Mouse (Mus musculus) cerebellum, postnatal 10 days (tissue): ENCODE results near the gene Tmppe.

Source experiments
- DNase-seq, 2 experiments: peaks; one replicate each; pipeline ENCODE4 v3.0.0; 2021; ENCODE audit warnings: mixed read lengths in 2 of 2

The Tmppe gene

DNA sequence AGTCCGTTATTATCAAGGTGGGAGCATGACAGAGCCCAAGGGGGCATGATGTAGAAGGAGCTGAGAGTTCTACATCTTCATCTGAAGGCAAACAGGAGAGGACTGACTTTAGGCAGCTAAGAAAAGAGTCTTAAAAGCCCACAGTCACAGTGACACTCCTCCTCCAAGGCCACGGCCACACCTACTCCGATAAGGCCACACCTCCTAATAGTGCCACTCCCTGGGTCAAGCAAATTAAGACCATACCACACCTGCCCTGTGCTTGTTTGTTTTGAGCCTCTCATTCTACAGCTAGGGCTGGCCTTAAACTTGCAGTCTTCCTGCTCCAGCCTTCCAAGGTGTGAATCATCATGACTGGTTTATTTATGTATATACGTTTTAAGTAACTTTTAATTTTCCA, 5.6 kb upstream of the Tmppe start:
- no peak for DNase-seq

- DNase-seq = no peak
These were observed 1.2 kb upstream of the Tmppe start for GRCm38 (mm10) chr9:114399680-114400079.

DNA sequence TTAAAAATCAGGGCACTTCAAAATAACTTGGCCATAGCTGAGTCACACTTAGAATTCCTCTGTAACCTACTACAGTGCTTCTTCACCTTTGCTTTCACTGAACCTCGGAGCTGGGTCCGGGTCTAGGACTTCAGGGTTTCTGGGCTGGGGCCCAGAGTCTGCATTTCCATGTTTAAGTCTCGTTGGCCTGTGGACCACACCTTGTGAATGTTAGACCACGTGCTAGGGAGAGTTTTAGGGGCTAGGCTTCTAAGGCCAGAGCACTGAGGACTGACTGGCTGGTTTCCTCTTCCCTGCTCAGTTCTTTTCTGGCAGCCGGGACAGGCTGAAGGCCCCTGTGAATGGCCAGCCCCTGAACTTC, 337 bp upstream of the Tmppe start:
- no peak for DNase-seq

DNA sequence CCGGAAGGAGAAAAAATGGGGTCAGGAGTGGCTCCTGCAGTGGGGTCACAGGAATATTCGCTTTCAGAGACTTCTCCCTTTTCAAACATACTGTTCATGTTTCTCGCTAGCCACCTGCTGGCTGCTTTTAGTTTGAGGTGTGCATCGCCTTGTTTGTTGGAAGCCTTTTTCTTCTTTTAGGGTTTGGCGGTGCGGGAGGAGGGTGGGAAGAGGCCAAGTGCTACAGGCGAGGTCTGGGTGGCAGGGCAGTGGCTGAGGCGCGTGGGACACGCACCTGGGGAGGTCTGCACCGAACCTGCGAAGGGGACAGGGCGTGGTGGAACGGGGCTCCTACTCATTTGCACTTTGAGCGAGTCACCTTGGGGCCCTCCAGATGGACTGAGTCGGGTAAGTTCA, 778 bp downstream of the Tmppe start:
- DNase-seq = peak in 1 of 2 experiments; percentile 45

DNA sequence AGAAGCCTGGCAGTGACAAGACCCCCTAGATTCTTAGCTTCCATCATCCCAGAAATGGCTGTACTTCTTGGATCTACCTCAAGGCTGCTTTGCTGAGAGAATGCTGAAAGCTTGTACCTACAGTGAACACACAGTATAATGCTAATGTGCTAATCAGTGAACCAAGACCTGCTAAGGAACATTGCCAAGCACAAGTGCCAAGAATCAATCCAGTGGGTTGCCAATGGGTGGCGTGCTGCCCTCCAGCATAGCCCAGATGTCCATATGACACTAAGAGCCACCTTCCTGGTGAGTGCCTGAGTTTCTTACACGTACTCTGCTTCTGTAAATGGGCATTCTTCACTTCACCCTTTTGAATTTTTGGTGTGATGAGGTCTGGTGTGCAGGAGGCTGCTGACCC, 6.8 kb downstream of the Tmppe start:
- DNase-seq = peak; percentile 74 to 76

- DNase-seq = peak in 1 of 2 experiments; percentile 30
These were observed 9.5 kb downstream of the Tmppe start for GRCm38 (mm10) chr9:114410313-114410862.

DNA sequence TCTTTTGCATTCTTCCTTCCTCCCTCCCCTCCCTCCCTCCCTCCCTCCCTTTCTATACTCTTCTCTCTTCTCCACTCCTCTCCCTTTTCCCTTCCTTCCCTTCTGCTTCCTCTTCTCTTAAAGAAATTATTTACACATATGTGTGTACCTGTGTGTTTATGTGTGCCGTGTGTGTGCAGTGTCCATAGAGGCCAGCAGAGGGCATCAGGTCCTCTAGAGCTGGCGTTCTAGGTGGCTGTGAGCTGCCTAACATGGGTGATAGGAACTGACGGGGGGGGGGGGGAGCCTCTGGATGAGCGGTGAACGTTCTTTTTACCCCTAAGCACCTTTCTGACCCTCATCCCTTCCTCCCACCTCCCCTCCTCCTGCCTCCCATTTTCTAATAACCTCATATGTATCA, 10.4 kb downstream of the Tmppe start:
- no peak for DNase-seq

- no peak for DNase-seq
These were observed 11.5 kb downstream of the Tmppe start for GRCm38 (mm10) chr9:114412406-114412805.

DNA sequence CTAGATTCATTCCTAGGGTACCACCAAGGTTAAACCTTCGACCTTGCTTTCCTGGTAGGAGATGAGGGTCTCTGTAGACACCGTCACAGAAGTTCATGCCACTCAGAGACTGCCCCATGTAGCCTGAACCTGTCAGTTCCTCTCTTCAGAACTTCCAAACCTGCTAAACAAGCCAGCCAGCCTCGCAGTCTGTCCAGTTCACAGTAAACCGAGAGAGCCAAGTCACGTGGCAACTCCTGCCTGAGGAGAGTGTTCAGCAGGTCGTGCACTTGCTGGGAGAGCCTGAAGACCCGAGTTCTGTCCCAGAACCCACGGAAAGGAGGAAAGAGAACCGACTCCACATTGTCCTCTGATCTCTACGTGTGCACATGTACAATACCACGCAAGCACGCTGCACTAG, 13.0 kb downstream of the Tmppe start:
- DNase-seq = no peak

DNA sequence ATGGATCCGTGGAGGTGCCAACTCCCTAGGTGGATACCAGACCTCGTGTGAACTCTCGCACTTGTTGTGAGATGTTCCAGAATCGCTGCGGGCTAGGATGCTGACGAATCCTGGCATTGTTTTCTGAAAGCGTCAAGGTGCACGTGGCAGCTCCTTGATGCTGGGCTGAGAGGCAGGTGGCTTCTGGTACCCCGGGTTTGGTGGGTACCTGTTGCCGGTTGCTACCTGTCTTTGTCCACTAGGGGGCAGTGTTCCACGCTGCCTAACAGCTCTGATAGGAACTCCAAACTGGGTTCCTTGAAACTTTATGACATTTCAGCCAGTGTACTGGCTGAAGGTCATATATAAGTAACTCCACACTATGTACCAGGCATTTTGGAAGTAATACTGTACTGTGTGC, 14.8 kb downstream of the Tmppe start:
- DNase-seq = peak; percentile 74 to 85

DNA sequence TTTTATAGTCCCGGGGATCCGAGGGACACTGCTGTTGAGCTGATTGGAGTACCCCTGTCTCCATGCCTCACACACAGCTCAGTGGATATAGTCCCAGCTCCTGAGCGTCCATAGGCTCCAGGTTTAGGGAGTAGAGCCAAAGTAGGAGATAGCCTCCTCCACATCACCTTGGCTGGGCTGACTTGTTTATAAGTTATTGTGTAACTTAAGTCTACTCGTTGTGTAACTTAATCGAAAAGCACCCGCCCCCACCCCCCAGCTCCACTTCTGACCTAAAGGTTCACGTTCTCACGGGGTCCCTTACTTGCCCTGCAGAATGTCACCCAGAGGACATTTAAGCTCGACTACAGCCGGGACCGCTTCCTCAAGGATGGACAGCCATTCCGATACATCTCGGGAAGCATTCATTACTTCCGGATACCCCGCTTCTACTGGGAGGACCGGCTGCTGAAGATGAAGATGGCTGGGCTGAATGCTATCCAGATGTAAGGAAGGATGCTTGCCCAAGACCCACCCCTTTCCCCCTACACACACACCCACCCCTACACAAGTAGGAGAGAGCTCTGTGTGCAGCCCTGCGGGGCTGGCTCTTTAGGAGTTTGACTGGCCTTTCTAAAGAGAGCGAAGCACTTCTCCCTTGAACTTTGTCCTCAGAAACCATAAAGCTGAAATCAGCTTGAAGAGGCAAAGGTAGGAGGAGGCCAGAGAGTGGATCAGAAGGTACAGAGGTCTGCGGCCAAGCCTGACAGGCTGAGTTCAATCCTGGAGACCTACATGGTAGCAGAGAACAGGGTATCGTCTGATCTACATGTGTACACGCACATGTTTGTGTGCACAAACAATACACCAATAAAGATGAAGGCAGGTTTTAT, 16.0 kb downstream of the Tmppe start:
- DNase-seq = no peak

- peak; percentile 58 to 65 for DNase-seq
These were observed 17.3 kb downstream of the Tmppe start for GRCm38 (mm10) chr9:114418187-114418586.

DNA sequence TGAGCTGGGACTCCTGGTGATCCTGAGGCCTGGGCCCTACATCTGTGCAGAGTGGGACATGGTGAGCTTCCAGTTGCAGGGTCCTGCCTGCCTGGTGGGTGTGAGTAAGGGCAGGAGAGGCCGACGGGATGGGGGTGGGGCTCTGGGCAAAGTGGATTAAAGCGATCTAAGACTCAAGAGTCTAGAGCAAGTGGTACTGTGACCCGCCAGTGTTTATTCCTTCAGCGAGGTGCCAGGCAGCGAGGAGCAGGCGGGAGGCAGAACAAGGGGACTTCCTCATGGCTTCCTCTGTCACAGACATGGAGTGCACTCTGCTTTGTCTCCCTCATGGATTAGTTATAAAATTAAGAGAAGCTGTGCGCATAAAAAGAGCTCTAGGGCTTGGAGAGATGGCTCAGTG, 19.5 kb downstream of the Tmppe start:
- DNase-seq = no peak

GRCm38 (mm10) chr9:114421045-114421444, 20.1 kb downstream of the Tmppe start:
- no peak for DNase-seq

DNA sequence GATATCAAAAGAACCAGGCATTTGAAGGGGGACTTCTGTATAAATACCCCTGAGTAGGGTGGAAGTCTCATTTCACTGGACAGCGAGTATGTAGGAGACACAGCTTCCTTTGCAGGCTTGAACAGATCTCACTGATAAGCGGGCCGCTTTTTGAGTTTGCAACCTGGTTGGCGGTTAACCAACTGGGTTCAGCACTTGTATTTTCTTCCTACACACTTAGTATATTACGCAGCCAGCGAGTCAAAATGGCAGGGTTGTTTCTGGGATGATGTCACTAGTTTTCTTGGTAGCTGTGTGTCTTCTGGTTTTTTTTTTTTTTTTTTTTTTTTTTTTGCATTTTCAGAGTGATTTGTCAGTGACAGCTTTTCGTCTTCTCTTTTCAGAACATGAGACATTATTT, 20.9 kb downstream of the Tmppe start:
- DNase-seq = no peak

DNA sequence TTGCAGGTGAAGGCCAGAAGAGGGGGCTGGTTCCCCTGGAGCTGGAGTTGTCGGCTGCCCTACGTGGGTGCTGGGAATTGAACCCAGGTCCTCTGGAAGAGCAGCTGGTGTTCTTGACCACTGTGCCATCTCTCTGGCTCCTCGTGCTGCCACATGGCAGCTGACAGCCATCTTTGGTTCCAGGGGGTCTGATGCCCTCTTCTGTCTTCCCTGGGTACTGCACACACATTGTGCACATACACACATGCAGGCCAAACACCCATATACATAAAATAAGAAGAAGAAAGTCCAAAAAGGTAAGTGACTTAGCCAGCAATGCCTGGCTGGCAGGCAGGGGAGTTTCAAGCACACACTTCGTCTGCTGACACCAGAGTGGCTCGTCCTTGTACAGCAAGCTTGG, 24.7 kb downstream of the Tmppe start:
- no peak for DNase-seq

GRCm38 (mm10) chr9:114426201-114426600, 25.3 kb downstream of the Tmppe start:
- DNase-seq = no peak

GRCm38 (mm10) chr9:114427425-114427824, 26.5 kb downstream of the Tmppe start:
- DNase-seq = no peak

DNA sequence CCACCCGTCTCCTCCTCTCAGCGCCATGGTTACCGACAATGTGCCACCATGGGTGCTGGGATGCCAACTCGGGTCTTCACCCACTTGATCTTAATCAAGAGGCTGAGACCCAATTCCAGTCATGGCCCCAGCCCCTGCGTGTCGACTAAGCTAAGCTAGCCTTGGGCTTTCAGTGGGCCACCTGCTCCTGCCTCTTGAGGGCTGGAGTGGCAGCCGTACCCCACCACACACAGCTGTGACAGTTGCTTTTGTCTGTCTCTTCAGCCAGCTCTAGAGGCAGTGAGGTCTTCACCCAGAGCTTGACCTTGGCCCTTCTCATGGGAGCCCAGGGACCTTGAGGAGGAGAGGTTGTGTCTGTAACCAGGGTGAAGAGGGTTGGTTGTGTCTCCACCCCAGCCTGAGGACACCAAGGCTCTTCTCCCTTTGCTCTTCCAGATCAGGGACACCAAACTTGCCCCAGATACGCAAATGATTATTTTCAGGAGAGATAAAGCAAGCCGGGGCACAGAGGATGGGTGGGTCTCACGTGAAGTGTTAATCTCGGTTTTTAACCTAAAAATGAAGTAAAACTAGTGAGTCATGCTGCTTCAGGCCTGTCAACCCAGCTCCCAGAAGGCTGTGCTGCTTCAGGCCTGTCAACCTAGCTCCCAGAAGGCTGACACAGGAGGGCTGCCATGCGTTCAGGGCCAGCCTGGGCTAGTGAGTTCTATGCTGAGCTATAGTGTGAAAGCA, 27.4 kb downstream of the Tmppe start:
- no peak for DNase-seq

- no peak for DNase-seq
These were observed 34.8 kb downstream of the Tmppe start for GRCm38 (mm10) chr9:114435668-114436067.

GRCm38 (mm10) chr9:114440548-114440947, 39.6 kb downstream of the Tmppe start:
- no peak for DNase-seq

- no peak for DNase-seq
These were observed 41.3 kb downstream of the Tmppe start for GRCm38 (mm10) chr9:114442225-114442624.

DNA sequence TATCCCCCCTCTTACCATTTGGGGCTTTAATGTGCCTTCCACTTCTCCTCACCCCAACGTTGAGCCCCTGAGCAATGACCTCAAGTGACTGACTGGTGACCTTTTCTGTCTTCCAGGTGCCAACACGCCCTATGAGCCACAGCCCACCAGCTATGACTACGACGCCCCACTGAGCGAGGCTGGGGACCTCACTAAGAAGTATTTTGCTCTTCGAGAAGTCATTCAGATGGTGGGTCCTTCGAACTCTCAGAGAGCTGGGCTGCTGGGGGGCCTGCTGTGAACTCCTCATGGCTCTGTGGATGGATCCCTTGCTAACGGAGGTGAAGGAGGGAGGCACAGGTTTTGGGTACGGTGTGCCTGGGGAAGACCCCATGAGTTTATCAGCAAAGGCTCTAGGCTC, 42.0 kb downstream of the Tmppe start:
- DNase-seq = no peak

DNA sequence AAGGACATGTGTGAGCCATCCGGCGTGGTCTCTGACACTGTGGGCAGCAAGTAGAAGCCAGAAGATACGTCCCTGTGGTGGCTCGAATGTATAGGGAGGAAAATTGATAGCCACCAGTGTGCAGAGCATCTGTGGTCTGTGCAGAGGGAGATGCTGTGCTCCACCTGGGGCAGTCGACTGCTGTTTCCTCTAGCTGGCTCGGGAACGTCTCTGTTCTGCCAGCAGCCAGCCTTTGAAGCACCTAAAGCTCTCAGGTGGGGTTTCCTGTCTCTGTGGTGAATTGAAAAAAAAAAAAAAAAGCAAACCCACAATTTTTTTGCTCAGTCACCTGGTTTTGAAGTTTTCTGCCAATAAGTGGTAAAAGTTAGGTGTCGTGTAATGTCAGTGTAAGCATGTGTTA, 42.4 kb downstream of the Tmppe start:
- no peak for DNase-seq
